Mouse (Mus musculus): ENCODE results near the gene Gpr108. TPM values are rescaled to one million over a fixed set of nuclear protein-coding genes. Genes with fewer than 3 reads are reported as not detected.

Gene Gpr108
- polyA plus RNA-seq, 1 experiment: 46.5 TPM

GRCm38 (mm10) chr17:57261286-57261685 lies 13.0 kb upstream of the Gpr108 start:
- TF ChIP-seq POLR2A (IDR thresholded peaks at IDR 0.05; ENCODE audit: low read depth, low read length) (no peak), CTCF (IDR thresholded peaks at IDR 0.05; ENCODE audit: extremely low read depth, insufficient read length, insufficient replicate concordance, low read depth, low read length) (no peak)
- no peak overlapping the region for H3K4me3 ChIP-seq (ENCODE audit: low read depth, low read length)
- H3K27ac ChIP-seq (ENCODE audit: insufficient read depth, low read depth, low read length): no peak overlapping the region
- peaks cover 52% of the 10 kb centered on the region for H3K36me3 ChIP-seq (ENCODE audit: control insufficient read depth, insufficient read depth, low read length)
- H3K4me1 ChIP-seq (ENCODE audit: control insufficient read depth, insufficient read depth, insufficient read length, low read length): peaks cover 19% of the 10 kb centered on the region
- 97% methylated on average over 4 of the region's 4 CpGs for WGBS
- no peaks in the 10 kb centered on the region for H3K27me3 ChIP-seq (ENCODE audit: control insufficient read depth, insufficient read depth, low read length)

- Histone ChIP-seq H3K4me1 (ENCODE audit: control insufficient read depth, insufficient read depth, insufficient read length, low read length) (peaks cover 14% of the 10 kb centered on the region), H3K27me3 (ENCODE audit: control insufficient read depth, insufficient read depth, low read length) (no peaks in the 10 kb centered on the region), H3K36me3 (ENCODE audit: control insufficient read depth, insufficient read depth, low read length) (peaks cover 60% of the 10 kb centered on the region), H3K4me3 (ENCODE audit: low read depth, low read length) (no peak overlapping the region), H3K27ac (ENCODE audit: insufficient read depth, low read depth, low read length) (no peak overlapping the region)
- TF ChIP-seq CTCF (IDR thresholded peaks at IDR 0.05; ENCODE audit: extremely low read depth, insufficient read length, insufficient replicate concordance, low read depth, low read length) (no peak), POLR2A (IDR thresholded peaks at IDR 0.05; ENCODE audit: low read depth, low read length) (no peak)
- WGBS: 90% methylated on average over 9 of the region's 9 CpGs
Measured at GRCm38 (mm10) chr17:57260351-57260750, 12.1 kb upstream of the Gpr108 start.

DNA sequence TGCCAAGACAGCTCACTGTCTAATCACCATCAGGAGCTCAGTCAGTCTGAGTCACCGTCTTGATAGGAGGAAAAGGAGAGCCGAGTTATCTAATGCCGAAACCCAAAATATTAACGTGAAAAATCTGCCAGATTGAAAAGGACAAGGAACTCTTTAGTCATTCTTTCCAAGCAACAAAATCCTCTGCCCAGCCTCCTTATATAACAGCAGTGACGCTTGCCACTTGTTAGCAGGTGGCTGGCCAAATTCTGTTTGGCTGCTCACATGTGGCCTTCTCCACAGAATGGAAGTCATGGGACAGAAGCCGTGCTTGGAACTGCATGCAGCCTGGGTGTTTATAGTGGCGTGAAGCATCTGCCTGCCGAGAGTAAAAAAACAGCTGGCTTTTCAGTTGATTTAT lies 11.5 kb upstream of the Gpr108 start:
- Histone ChIP-seq H3K4me3 (ENCODE audit: low read depth, low read length) (no peak overlapping the region), H3K27ac (ENCODE audit: insufficient read depth, low read depth, low read length) (no peak overlapping the region), H3K4me1 (ENCODE audit: control insufficient read depth, insufficient read depth, insufficient read length, low read length) (peaks cover 9% of the 10 kb centered on the region), H3K36me3 (ENCODE audit: control insufficient read depth, insufficient read depth, low read length) (peaks cover 66% of the 10 kb centered on the region), H3K27me3 (ENCODE audit: control insufficient read depth, insufficient read depth, low read length) (no peaks in the 10 kb centered on the region)
- TF ChIP-seq CTCF (IDR thresholded peaks at IDR 0.05; ENCODE audit: extremely low read depth, insufficient read length, insufficient replicate concordance, low read depth, low read length): no peak
- no peak for TF ChIP-seq POLR2A (IDR thresholded peaks at IDR 0.05; ENCODE audit: low read depth, low read length)
- 84% methylated on average over 8 of the region's 8 CpGs for WGBS

DNA sequence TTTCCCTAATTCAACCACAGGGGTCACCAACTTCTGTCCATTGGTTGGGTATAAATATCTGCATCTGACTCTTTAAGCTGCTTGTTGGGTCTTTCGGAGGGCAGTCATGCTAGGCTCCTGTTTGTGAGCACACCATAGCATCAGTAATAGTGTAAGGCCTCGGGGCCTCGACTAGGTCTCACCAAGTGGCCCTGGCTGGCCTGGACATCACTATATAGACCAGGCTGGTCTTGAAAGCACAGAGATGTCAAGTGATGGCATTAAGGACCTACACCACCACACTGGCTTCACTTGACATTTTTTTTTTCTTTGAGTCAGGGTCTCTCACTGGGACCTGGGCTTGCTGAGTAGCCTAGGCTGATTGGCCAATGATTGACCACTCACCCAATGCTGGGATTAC lies 9.9 kb upstream of the Gpr108 start:
- no peaks in the 10 kb centered on the region for H3K27me3 ChIP-seq (ENCODE audit: control insufficient read depth, insufficient read depth, low read length)
- H3K4me3 ChIP-seq (ENCODE audit: low read depth, low read length): no peak overlapping the region
- peaks cover 77% of the 10 kb centered on the region for H3K36me3 ChIP-seq (ENCODE audit: control insufficient read depth, insufficient read depth, low read length)
- no peaks in the 10 kb centered on the region for H3K4me1 ChIP-seq (ENCODE audit: control insufficient read depth, insufficient read depth, insufficient read length, low read length)
- no peak overlapping the region for H3K27ac ChIP-seq (ENCODE audit: insufficient read depth, low read depth, low read length)
- TF ChIP-seq CTCF (IDR thresholded peaks at IDR 0.05; ENCODE audit: extremely low read depth, insufficient read length, insufficient replicate concordance, low read depth, low read length) (no peak), POLR2A (IDR thresholded peaks at IDR 0.05; ENCODE audit: low read depth, low read length) (no peak)
- 93% methylated on average over 3 of the region's 3 CpGs for WGBS

DNA sequence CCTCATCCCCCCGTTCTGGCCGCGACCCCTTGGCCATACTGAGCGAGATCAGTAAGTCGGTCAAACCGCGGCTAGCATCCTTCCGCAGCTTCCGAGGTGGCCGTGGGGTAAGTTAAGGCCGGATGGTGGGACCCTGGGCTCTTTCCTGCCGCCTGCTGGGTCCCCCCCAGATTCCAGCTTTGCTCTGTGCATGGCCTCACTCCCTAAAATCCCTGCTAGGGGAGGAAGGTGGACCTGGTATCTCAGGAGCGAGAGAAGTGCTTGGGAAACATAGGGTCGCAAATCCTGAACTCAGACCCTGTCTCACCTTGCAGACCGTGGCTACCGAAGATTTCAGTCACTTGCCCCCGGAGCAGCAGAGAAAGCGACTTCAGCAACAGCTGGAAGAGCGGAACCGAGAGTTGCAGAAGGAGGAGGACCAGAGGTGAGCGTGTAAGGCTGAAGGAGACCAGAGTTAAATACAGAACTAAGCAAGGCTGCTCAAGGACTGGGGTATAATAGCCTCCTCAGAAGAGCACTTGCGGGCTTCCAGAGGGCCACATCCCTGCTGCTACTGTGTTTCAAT lies 8.8 kb upstream of the Gpr108 start:
- no peaks in the 10 kb centered on the region for H3K27me3 ChIP-seq (ENCODE audit: control insufficient read depth, insufficient read depth, low read length)
- H3K27ac ChIP-seq (ENCODE audit: insufficient read depth, low read depth, low read length): no peak overlapping the region
- TF ChIP-seq CTCF (IDR thresholded peaks at IDR 0.05; ENCODE audit: extremely low read depth, insufficient read length, insufficient replicate concordance, low read depth, low read length) (no peak), POLR2A (IDR thresholded peaks at IDR 0.05; ENCODE audit: low read depth, low read length) (no peak)
- H3K4me1 ChIP-seq (ENCODE audit: control insufficient read depth, insufficient read depth, insufficient read length, low read length): no peaks in the 10 kb centered on the region
- WGBS: 96% methylated on average over 22 of the region's 22 CpGs
- no peak overlapping the region for H3K4me3 ChIP-seq (ENCODE audit: low read depth, low read length)
- H3K36me3 ChIP-seq (ENCODE audit: control insufficient read depth, insufficient read depth, low read length): peaks cover 66% of the 10 kb centered on the region

DNA sequence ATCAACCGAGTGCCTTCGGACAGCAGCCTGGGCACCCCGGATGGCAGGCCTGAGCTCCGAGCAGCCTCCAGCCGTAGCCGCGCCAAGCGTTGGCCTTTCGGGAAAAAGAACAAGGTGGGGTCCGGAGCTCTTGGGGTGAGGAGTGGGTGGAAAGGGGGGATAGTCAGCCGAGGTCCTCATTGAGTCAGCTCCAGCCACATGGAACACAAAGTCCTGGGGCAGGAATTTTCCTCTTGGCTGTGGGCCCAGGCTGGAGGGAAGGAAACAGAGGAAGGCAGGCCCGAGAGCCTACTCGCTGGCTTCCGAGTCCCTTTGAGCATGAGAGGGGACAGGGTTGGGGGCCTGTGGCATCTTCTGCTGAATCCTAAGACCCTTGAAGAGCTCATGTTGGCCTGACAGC lies 7.1 kb upstream of the Gpr108 start:
- TF ChIP-seq CTCF (IDR thresholded peaks at IDR 0.05; ENCODE audit: extremely low read depth, insufficient read length, insufficient replicate concordance, low read depth, low read length) (no peak), POLR2A (IDR thresholded peaks at IDR 0.05; ENCODE audit: low read depth, low read length) (no peak)
- no peak overlapping the region for H3K4me3 ChIP-seq (ENCODE audit: low read depth, low read length)
- no peaks in the 10 kb centered on the region for H3K27me3 ChIP-seq (ENCODE audit: control insufficient read depth, insufficient read depth, low read length)
- peaks cover 53% of the 10 kb centered on the region for H3K36me3 ChIP-seq (ENCODE audit: control insufficient read depth, insufficient read depth, low read length)
- peaks cover 4% of the 10 kb centered on the region for H3K4me1 ChIP-seq (ENCODE audit: control insufficient read depth, insufficient read depth, insufficient read length, low read length)
- no peak overlapping the region for H3K27ac ChIP-seq (ENCODE audit: insufficient read depth, low read depth, low read length)
- WGBS: 82% methylated on average over 14 of the region's 14 CpGs

GRCm38 (mm10) chr17:57253306-57253705 lies 5.1 kb upstream of the Gpr108 start:
- peaks cover 10% of the 10 kb centered on the region for H3K4me1 ChIP-seq (ENCODE audit: control insufficient read depth, insufficient read depth, insufficient read length, low read length)
- H3K4me3 ChIP-seq (ENCODE audit: low read depth, low read length): no peak overlapping the region
- H3K36me3 ChIP-seq (ENCODE audit: control insufficient read depth, insufficient read depth, low read length): peaks cover 41% of the 10 kb centered on the region
- WGBS: 72% methylated on average over 6 of the region's 6 CpGs
- no peak overlapping the region for H3K27ac ChIP-seq (ENCODE audit: insufficient read depth, low read depth, low read length)
- H3K27me3 ChIP-seq (ENCODE audit: control insufficient read depth, insufficient read depth, low read length): no peaks in the 10 kb centered on the region
- TF ChIP-seq POLR2A (IDR thresholded peaks at IDR 0.05; ENCODE audit: low read depth, low read length) (no peak), CTCF (IDR thresholded peaks at IDR 0.05; ENCODE audit: extremely low read depth, insufficient read length, insufficient replicate concordance, low read depth, low read length) (no peak)
